Mouse (Mus musculus): ENCODE measurements around the gene Olfr149. TPM values are rescaled to one million over a fixed set of nuclear protein-coding genes. Genes with fewer than 3 reads are reported as not detected.
"Not testable (repeated sequence)": the region's sequence is repeated elsewhere in the genome, so short reads cannot be mapped to it uniquely, and the experiment has no call there.

Olfr149 gene
- not detected for total RNA-seq (2022)

GRCm38 (mm10) chr9:39707017-39707416 lies at the start of gene Olfr149:
Gene Olfr149 (minus strand): TSS chr9:39707117.
- no peak for DNase-seq (ENCODE audit: low spot score in 2 of 2)

GRCm38 (mm10) chr9:39746428-39746827 lies 39.5 kb upstream of the Olfr149 start:
- DNase-seq (ENCODE audit: low spot score in 2 of 2), result no peak

- DNase-seq (ENCODE audit: low spot score in 2 of 2), result no peak
These were observed 39.0 kb upstream of the Olfr149 start, which contains the start of gene Olfr967 for GRCm38 (mm10) chr9:39745949-39746348. Gene Olfr967 (plus strand): TSS chr9:39746249.

GRCm38 (mm10) chr9:39740741-39741140 lies 33.8 kb upstream of the Olfr149 start:
- no peak for DNase-seq (ENCODE audit: low spot score in 2 of 2)

- DNase-seq (ENCODE audit: low spot score in 2 of 2), result no peak
These were observed 23.8 kb upstream of the Olfr149 start, which contains the start of gene Olfr150 for GRCm38 (mm10) chr9:39730678-39731077. Gene Olfr150 (plus strand): TSS chr9:39730978.

GRCm38 (mm10) chr9:39711053-39711452 lies 4.1 kb upstream of the Olfr149 start, which contains the start of gene Olfr965:
Gene Olfr965 (plus strand): TSS chr9:39711353.
- DNase-seq (ENCODE audit: low spot score in 2 of 2), result no peak

GRCm38 (mm10) chr9:39708958-39709357 lies 2.0 kb upstream of the Olfr149 start:
- DNase-seq (ENCODE audit: low spot score in 2 of 2), result no peak

GRCm38 (mm10) chr9:39701123-39701522 lies 5.8 kb downstream of the Olfr149 start:
- not testable (repeated sequence) for DNase-seq (ENCODE audit: low spot score in 2 of 2)

- peak; percentile 5 to 7 for DNase-seq (ENCODE audit: low spot score in 2 of 2)
These were observed 27.6 kb downstream of the Olfr149 start for GRCm38 (mm10) chr9:39679280-39679679.

- no peak for DNase-seq (ENCODE audit: low spot score in 2 of 2)
These were observed 28.4 kb downstream of the Olfr149 start for GRCm38 (mm10) chr9:39678557-39678956.

- no peak for DNase-seq (ENCODE audit: low spot score in 2 of 2)
These were observed 32.1 kb downstream of the Olfr149 start for GRCm38 (mm10) chr9:39674820-39675219.

- no peak for DNase-seq (ENCODE audit: low spot score in 2 of 2)
These were observed 37.2 kb downstream of the Olfr149 start for GRCm38 (mm10) chr9:39669723-39670122.

GRCm38 (mm10) chr9:39666905-39667304 lies 40.0 kb downstream of the Olfr149 start, which contains the start of gene Olfr963:
Gene Olfr963 (plus strand): TSS chr9:39667205.
- DNase-seq (ENCODE audit: low spot score in 2 of 2), result no peak

GRCm38 (mm10) chr9:39654756-39655396 lies 52.0 kb downstream of the Olfr149 start:
- peak; percentile 17 to 19 for DNase-seq (ENCODE audit: low spot score in 2 of 2)

Other genes with a start within 250 kb of the Olfr149 start
- gene Olfr955, start 235.2 kb downstream of the Olfr149 start, total RNA-seq (2022), result not detected
- not detected for gene Olfr44, start 213.1 kb downstream of the Olfr149 start, total RNA-seq (2022)
- under 1 TPM in 1 of 4 experiments, not detected in 3; 0.22 TPM for gene Olfr957, start 191.3 kb downstream of the Olfr149 start, total RNA-seq (2022)
- gene Olfr958, start 153.1 kb downstream of the Olfr149 start, total RNA-seq (2022), result not detected
- not detected for gene Olfr959, start 131.5 kb downstream of the Olfr149 start, total RNA-seq (2022)
- gene AW551984, start 102.7 kb downstream of the Olfr149 start, total RNA-seq (2022), result 1 to 10 TPM; 5.4 to 8.3 (median 7.7) TPM
- not detected for gene Olfr148, start 96.5 kb downstream of the Olfr149 start, total RNA-seq (2022)
- not detected for gene Olfr960, start 85.7 kb downstream of the Olfr149 start, total RNA-seq (2022)
- not detected for gene Olfr961, start 62.0 kb downstream of the Olfr149 start, total RNA-seq (2022)
- not detected for gene Olfr963, start 39.9 kb downstream of the Olfr149 start, total RNA-seq (2022)
- not detected for gene Olfr965, start 4.2 kb upstream of the Olfr149 start, total RNA-seq (2022)
- not detected for gene Olfr150, start 23.9 kb upstream of the Olfr149 start, total RNA-seq (2022)
- not detected for gene Olfr967, start 39.1 kb upstream of the Olfr149 start, total RNA-seq (2022)
- gene Olfr968, start 76.1 kb upstream of the Olfr149 start, total RNA-seq (2022), result not detected
- gene Olfr969, start 83.8 kb upstream of the Olfr149 start, total RNA-seq (2022), result not detected
- not detected for gene Olfr970, start 101.7 kb upstream of the Olfr149 start, total RNA-seq (2022)
- not detected for gene Olfr971, start 129.8 kb upstream of the Olfr149 start, total RNA-seq (2022)
- not detected for gene Olfr972, start 159.3 kb upstream of the Olfr149 start, total RNA-seq (2022)
- gene Olfr229, start 200.2 kb upstream of the Olfr149 start, total RNA-seq (2022), result not detected
- not detected for gene Olfr974, start 230.4 kb upstream of the Olfr149 start, total RNA-seq (2022)
- gene Olfr975, start 244.9 kb upstream of the Olfr149 start, total RNA-seq (2022), result not detected

All from layer of hippocampus, adult 8-10 months (tissue).